Mouse (Mus musculus) adrenal gland, adult 18-20 months (tissue): ENCODE data around the gene H2-Aa. TPM values are rescaled to one million over a fixed set of nuclear protein-coding genes. Genes with fewer than 3 reads are reported as not detected.

Source experiments
- DNase-seq, 2 experiments: peaks; one replicate each; pipeline ENCODE4 v3.0.0; 2021 to 2022; ENCODE audit warnings: low spot score in 2 of 2
- total RNA-seq, 2 experiments: library from RNA; stranded (reverse); gene quantifications; 1 replicate in 1 of 2; 2 replicates in 1 of 2; pipeline ENCODE4 v1.2.3; 2021

The H2-Aa gene
- total RNA-seq, 2 experiments from 2014 or later: 119 to 219 TPM

- no peak for DNase-seq
Measured at GRCm38 (mm10) chr17:34300691-34301566, 13.3 kb upstream of the H2-Aa start.

- no peak for DNase-seq
Measured at GRCm38 (mm10) chr17:34300071-34300470, 12.4 kb upstream of the H2-Aa start.

DNA sequence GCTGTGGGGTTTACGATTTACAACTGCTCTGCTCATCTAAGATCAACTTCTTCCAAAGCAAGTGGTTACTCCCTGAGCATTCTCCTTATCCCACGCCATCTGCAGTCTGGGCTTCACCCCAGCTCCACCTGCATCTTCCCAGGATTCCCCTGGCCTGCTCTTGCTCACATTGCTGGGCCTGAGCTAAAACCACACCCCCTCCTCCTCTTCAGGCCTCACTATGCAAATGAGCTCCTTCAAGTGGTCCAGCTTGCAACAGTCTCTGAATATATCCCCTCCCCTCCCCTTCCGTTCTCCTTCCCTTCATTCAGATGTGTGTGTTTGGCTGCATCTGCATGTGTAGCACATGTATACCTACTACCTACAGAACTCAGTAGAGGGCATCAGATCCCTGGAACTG, 11.7 kb upstream of the H2-Aa start:
- DNase-seq: no peak

DNA sequence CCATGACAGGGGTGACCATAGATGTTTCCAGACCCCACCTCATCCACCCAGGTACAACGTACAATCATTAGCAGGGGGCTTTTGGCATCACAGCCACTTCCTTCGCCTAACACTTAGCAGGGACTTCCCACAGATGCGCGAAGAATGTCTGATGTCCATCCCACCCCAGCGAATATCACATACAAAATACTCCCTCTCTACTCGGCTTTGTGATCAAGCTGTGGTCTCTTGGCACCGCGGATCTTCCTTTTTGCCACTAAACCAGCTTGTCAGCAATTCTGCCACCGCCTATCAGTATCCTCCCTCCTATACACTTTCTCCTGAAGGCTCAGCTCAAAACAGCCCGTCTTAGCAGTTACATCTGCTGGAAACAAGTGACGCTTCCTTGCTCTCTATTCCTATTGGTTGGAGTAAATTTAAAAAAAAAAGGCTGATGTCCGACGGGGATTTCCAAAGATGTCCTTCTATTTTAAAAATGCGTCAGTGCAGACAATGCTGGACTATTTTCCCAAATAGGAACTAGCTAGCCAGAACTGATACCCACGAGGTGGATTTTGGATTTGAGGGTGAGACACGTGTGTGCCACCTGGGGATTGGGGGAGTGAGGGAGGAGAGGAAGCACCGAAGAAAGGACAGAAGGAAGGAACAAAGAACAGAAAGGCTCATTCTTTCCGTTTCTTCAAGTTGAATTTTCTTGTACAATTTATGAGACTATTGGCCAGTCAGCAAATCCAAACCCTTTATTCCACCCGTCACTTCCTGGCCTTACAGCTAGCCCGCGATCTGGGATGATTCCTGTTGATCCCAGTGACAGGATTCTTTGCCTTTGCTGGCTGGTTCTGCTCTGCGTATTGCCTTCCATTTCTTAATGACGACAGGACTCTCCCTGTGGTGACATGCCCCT, 8.5 kb upstream of the H2-Aa start:
- DNase-seq: peak in 1 of 2 experiments; percentile 28

- no peak for DNase-seq
Measured at GRCm38 (mm10) chr17:34295307-34295706, 7.7 kb upstream of the H2-Aa start.

DNA sequence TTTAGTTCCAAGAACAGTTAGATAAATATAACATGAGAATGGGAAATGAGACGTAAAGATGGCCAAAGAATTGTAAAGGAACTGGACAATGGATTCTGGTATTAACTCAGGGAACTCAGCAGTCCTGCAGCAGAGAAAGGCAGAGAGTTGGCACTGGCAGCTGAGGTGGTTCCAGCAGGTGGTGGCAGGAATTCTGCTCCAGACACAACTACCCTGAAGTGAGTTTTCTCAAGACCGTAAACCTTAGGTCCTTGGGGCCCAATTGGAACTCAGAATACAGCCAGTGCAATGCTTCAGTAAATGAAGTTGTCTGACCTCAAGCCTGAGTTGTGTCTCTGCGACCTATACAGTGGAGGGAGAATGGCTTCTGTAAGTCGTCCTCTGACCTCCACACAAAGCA, 6.6 kb upstream of the H2-Aa start:
- DNase-seq: no peak

- no peak for DNase-seq
Measured at GRCm38 (mm10) chr17:34293533-34293932, 5.9 kb upstream of the H2-Aa start.

- DNase-seq: no peak
Measured at GRCm38 (mm10) chr17:34292570-34292969, 4.9 kb upstream of the H2-Aa start.

DNA sequence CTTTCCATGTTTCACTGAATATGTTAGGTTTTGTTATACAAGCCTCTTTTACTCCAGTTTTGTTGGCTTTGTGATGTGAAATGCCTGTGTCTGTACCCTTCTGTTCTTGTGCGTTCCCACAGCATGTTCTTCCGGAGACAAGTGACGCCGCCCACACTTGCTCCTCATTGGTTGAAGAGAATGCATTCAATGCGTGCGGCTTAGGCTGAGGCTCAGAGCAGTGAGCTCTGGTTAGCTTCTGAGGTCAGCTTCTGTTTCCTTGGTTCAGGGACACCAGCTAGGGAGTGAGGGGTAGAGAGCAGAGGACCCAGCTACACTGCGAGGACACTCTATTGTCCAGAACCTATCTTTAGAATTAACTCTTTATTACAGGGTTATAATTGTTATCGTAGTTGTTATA, 4.0 kb upstream of the H2-Aa start:
- peak; percentile 53 to 76 for DNase-seq

DNA sequence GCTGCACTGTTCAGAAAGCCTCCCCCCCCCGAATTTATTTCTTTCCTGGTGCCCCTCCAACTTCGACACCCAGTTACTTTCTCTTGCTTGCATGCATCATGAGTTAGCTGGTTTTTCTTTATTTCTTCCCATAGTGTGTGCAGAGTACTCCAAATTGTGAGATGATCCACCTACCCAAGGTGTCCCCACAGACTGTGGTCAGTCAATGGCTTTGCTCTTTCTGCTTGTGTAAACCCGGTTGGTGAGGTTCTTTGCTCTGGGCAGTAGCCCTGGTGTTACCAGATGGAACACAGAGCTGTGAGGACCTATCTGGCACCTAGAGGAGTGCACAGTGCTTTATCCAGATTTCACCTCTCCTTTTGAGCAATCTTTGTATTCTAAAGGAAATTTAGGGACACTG, 508 bp upstream of the H2-Aa start:
- no peak for DNase-seq

GRCm38 (mm10) chr17:34286999-34287398, 624 bp downstream of the H2-Aa start:
- no peak for DNase-seq

GRCm38 (mm10) chr17:34286501-34286900, 1.1 kb downstream of the H2-Aa start:
- no peak for DNase-seq

DNA sequence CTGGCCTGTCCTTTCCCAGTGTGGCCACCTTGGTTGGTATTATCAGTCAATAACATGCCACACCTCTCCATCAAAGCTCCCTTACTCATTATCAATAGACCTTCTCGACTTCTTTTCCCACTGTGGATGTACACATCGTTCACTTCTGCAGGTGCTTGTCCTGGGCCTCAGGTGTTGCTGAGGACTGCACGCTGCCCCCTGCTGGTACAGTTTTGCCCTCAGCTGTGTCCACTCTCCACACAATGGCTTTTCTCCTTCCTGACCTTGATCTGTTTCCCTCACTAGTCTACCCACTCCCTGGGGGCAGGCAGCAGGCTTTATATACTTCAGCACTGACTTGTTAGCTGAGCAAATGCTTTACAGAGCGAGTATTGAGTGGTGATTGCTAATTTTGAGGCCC, 1.8 kb downstream of the H2-Aa start:
- peak in 1 of 2 experiments; percentile 44 for DNase-seq

- no peak for DNase-seq
Measured at GRCm38 (mm10) chr17:34285371-34285770, 2.3 kb downstream of the H2-Aa start.

GRCm38 (mm10) chr17:34281836-34282235, 5.8 kb downstream of the H2-Aa start:
- DNase-seq: no peak

DNA sequence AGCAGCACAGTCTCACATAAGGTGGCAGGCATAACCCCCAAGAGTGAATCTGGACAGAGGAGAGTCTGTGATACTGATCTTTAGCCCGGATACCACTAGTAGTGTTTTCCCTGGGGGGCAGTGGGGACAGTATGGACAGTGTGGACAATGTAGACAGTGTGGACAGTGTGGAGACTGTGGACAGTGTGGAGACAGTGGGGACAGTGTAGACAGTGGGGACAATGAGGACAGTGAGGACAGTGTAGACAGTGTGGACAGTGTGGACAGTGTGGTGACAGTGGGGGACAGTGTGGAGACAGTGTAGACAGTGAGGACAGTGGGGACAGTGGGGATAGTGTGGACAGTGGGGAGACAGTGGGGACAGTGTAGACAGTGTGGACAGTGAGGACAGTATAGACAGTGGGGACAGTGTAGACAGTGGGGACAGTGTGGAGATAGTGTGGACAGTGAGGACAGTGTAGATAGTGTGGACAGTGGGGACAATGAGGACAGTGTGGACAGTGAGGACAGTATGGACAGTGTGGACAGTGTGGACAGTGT, 7.1 kb downstream of the H2-Aa start:
- DNase-seq: no peak

DNA sequence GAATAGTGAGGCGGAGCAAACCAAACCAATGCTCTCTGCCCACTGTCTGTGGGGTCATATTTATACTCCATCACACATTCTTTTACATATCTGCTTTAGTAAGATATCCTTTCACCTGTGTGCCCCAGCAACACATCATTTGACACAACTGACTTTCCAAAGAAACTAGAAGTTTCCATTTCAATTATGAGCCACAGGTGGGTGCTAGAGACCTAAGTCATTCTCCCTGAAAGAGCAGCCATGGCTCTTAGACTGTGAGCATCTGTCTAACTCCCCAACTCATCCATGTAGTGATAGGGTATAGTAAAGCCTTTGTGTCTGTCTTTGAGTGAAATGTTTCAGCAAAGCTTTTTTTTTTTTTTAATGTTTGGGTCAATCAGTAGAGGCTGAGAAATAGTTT, 15.5 kb downstream of the H2-Aa start:
- DNase-seq: no peak

GRCm38 (mm10) chr17:34270940-34271339, 16.7 kb downstream of the H2-Aa start:
- no peak for DNase-seq

GRCm38 (mm10) chr17:34270230-34270629, 17.4 kb downstream of the H2-Aa start:
- DNase-seq: no peak

GRCm38 (mm10) chr17:34269817-34270216, 17.8 kb downstream of the H2-Aa start:
- no peak for DNase-seq

GRCm38 (mm10) chr17:34268748-34269147, 18.9 kb downstream of the H2-Aa start:
- no peak for DNase-seq

DNA sequence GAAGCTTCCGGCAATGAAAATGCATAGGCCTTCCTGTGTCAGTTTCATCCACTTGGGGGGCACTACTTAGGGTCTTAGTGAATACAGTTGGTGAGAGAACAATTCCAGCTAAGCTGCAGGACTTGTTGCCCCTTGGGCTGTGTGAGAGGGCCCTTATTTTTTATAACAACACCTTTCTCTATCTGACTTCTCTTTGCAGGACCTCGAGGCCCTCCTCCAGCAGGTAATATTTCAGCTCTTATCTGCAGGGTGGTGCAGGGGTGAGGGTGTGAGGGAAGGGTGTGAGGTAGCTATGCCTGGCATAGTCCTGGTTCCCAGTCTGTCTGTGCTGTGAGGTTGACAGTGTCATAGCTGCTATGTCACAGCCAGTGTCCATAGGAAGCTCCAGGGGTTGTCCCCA, 19.4 kb downstream of the H2-Aa start:
- DNase-seq: no peak
